Mouse (Mus musculus) lung, postnatal 0 days (tissue): Measurements from ENCODE around the gene Fxyd5.

Source experiments
- CTCF ChIP-seq: IDR thresholded peaks from 2 replicates; pipeline ENCODE4 v1.5.1; 2016; ENCODE audit warnings: antibody characterized with exemption, mild to moderate bottlenecking
- EP300 ChIP-seq: IDR thresholded peaks from 2 replicates; pipeline ENCODE4 v1.6.1; 2016; ENCODE audit warnings: antibody characterized with exemption, mild to moderate bottlenecking, control low read depth

- TF ChIP-seq EP300 = no peak
- TF ChIP-seq CTCF = no peak
Observed at GRCm38 (mm10) chr7:30985357-30985756, 56.9 kb downstream of the Fxyd5 start.
